Mouse (Mus musculus) lung, embryonic 14.5 days (tissue): Measurements from ENCODE around the gene Tead1. TPM values are rescaled to one million over a fixed set of nuclear protein-coding genes. Genes with fewer than 3 reads are reported as not detected.
A peak's percentile ranks its signal among the peaks of the same experiment; 100 is the strongest.

Source experiments
- ATAC-seq: fragments of 200-750 bp; cut with Nextera tagmentation; 2 replicates; pipeline ENCODE4 v1.8.0; 2017; ENCODE audit warnings: mild to moderate bottlenecking, moderate TSS enrichment, moderate library complexity; ENCODE audit not compliant: insufficient read depth
- DNase-seq: peaks from one replicate; pipeline ENCODE4 v3.0.0-alpha.2; 2015
- H3K27ac ChIP-seq: fragments of 300-500 bp; sonication (generic); 2 replicates; pipeline ENCODE4 v1.5.1; 2014; ENCODE audit warnings: low read depth, mild to moderate bottlenecking, moderate library complexity
- H3K27me3 ChIP-seq: fragments of 300-500 bp; sonication (generic); 2 replicates; pipeline ENCODE4 v1.6.1; 2014; ENCODE audit warnings: low read length, control low read depth; ENCODE audit not compliant: insufficient read depth
- H3K36me3 ChIP-seq: fragments of 300-500 bp; sonication (generic); 2 replicates; pipeline ENCODE4 v1.6.1; 2014; ENCODE audit warnings: control low read depth; ENCODE audit not compliant: insufficient read depth
- H3K4me1 ChIP-seq: fragments of 300-500 bp; sonication (generic); 2 replicates; pipeline ENCODE4 v1.6.1; 2014; ENCODE audit warnings: antibody characterized with exemption, control low read depth; ENCODE audit not compliant: insufficient read depth
- H3K4me2 ChIP-seq: fragments of 300-500 bp; sonication (generic); 2 replicates; pipeline ENCODE4 v1.6.1; 2014; ENCODE audit warnings: mild to moderate bottlenecking
- H3K4me3 ChIP-seq: fragments of 300-500 bp; sonication (generic); 2 replicates; pipeline ENCODE4 v1.5.1; 2014; ENCODE audit warnings: low read depth, low read length
- H3K9ac ChIP-seq: fragments of 300-500 bp; sonication (generic); 2 replicates; pipeline ENCODE4 v1.6.1; 2014
- H3K9me3 ChIP-seq: fragments of 300-500 bp; sonication (generic); 2 replicates; pipeline ENCODE4 v1.6.1; 2016; ENCODE audit warnings: low read depth, low read length, control low read depth
- CTCF ChIP-seq: IDR thresholded peaks from 2 replicates; pipeline ENCODE4 v1.5.1; 2016; ENCODE audit warnings: antibody characterized with exemption, low read depth
- WGBS: fragments of 180-500 bp; shearing (Covaris S2); extraction: QIAGEN DNeasy Blood & Tissue Kit; methylation state at CpG from one replicate; pipeline ENCODE4 v1.1.7; 2014; 5-methylcytosine and 5-hydroxymethylcytosine counted together
- polyA plus RNA-seq: library from polyadenylated mRNA; unstranded; fragments of >200 nt; fragmentation: Nextera tagmentation; extraction: Ambion mirVana; gene quantifications from 2 replicates; pipeline ENCODE4 v1.2.1, GENCODE M21; 2014

Tead1 gene
- polyA plus RNA-seq, 1 experiment from 2014 or later = 27.6 TPM

DNA sequence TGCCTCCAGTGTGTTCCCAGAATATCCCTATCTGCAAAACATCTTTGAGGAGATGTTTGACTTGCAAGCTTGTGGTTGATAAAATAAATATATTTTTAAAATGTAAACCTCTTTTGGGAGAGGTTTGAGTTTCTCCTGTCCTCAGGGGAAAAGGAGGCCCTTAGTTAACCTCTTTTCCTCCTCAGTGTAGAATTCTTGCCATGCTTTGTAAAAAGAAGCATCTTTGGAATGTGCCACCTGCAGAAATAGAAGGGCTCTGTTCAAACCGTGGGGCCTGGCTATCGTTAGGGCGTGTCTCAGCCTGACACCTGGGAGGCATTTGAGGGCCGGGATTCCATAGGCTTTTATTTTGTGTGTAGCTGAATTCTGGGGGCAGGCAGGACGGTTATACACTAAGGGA is 51.1 kb downstream of the Tead1 start:
- H3K36me3 ChIP-seq = no peaks in the 10 kb centered on the region
- WGBS = 46% methylated on average over 5 of the region's 5 CpGs
- ATAC-seq = no peak

DNA sequence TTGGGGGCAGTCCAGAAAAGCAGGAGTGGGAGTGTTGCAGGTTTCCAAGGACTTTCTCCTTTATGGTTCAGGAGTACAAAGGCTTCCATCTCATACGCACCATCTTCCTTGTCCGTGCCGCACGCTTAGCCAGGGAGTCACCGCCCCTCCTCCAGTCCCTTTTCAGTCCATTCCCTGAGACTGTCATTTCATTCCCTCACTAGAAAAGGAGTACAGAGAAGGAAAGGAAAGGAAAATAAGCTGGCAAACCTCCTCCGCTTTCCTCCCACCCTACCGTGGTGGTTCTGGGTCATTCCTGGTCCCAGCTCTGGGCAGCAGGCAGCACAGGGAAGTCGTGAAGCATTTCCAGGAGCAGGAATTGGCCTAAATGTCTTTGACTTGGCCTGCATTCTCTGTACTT is 52.5 kb downstream of the Tead1 start:
- peaks cover 39% of the 10 kb centered on the region for H3K4me1 ChIP-seq
- H3K9me3 ChIP-seq = no peaks in the 10 kb centered on the region
- H3K4me3 ChIP-seq = no peak overlapping the region
- WGBS = 72% methylated on average over 8 of the region's 8 CpGs
- H3K4me2 ChIP-seq = no peak overlapping the region
- H3K9ac ChIP-seq = no peak overlapping the region
- DNase-seq (no peak), ATAC-seq (no peak)
- peak overlapping the region; percentile 36; the same call in 1 of the 2 replicates for H3K27ac ChIP-seq
- no peaks in the 10 kb centered on the region for H3K27me3 ChIP-seq
- no peak for TF ChIP-seq CTCF
- no peaks in the 10 kb centered on the region for H3K36me3 ChIP-seq

More for the DNA sequence above, 51.1 kb downstream of the Tead1 start:
- Histone ChIP-seq H3K27ac (no peak overlapping the region; the same call in 1 of the 2 replicates), H3K27me3 (no peaks in the 10 kb centered on the region), H3K4me1 (peaks cover 39% of the 10 kb centered on the region), H3K4me3 (no peak overlapping the region), H3K9me3 (no peaks in the 10 kb centered on the region), H3K4me2 (no peak overlapping the region), H3K9ac (no peak overlapping the region)
- peak; percentile 47 for DNase-seq
- TF ChIP-seq CTCF = no peak

DNA sequence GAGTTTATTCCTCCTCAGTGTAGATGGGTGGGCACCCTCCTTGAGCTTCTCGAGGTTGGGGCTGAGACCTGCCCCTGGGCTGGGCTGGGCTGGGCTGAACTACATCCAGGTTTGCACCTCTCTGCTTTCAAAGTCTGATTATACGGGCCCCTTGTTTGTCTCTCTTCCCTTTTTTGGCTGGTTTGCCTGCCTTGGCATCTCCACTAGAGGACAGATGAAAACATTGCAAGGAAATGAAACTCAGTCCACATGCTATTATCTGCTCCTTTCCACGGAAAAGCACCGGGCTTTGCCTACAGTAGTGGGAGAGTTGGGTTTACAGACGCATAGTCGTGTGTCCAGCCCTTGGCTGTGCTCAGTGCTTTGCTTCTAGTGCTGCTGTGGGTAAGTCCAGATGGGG is 60.1 kb downstream of the Tead1 start:
- no peak for TF ChIP-seq CTCF
- Histone ChIP-seq H3K9me3 (no peaks in the 10 kb centered on the region), H3K9ac (no peak overlapping the region), H3K4me1 (peaks cover 24% of the 10 kb centered on the region), H3K4me2 (no peak overlapping the region), H3K36me3 (no peaks in the 10 kb centered on the region), H3K27ac (no peak overlapping the region), H3K4me3 (no peak overlapping the region), H3K27me3 (no peaks in the 10 kb centered on the region)
- 59% methylated on average over 6 of the region's 6 CpGs for WGBS
- no peak for DNase-seq
- ATAC-seq = no peak

GRCm38 (mm10) chr7:112741790-112742189 is 62.7 kb downstream of the Tead1 start:
- H3K36me3 ChIP-seq = no peaks in the 10 kb centered on the region
- H3K4me2 ChIP-seq = no peak overlapping the region
- no peak overlapping the region for H3K9ac ChIP-seq
- no peak for DNase-seq
- H3K27ac ChIP-seq = peak overlapping the region; percentile 38; the same call in 1 of the 2 replicates
- no peaks in the 10 kb centered on the region for H3K27me3 ChIP-seq
- no peak overlapping the region for H3K4me3 ChIP-seq
- 29% methylated on average over 12 of the region's 12 CpGs for WGBS
- peaks cover 28% of the 10 kb centered on the region for H3K4me1 ChIP-seq
- no peaks in the 10 kb centered on the region for H3K9me3 ChIP-seq
- no peak for TF ChIP-seq CTCF
- no peak for ATAC-seq

DNA sequence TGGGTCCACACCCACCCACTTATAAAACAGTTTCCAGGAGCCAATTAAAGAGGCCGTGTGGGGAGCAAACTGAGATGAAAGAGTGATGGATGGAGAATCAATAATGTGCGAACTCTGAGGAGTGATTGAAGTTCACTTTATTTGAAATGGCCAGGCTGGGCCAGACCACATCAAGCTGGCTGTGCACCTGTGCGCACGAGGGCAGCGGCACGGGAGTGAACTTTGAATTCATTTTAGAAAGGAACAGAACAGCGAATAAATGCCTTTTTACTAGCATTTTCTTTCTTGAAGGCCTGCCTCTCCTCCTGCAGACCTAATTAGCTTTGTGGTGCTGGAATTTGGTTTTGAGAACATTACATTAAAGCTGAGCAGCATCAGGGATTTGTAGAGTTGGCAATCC is 63.9 kb downstream of the Tead1 start:
- Histone ChIP-seq H3K4me2 (peak overlapping the region; percentile 34), H3K36me3 (no peaks in the 10 kb centered on the region), H3K4me3 (no peak overlapping the region), H3K9ac (no peak overlapping the region), H3K27me3 (no peaks in the 10 kb centered on the region), H3K9me3 (no peaks in the 10 kb centered on the region), H3K4me1 (peaks cover 28% of the 10 kb centered on the region), H3K27ac (peak overlapping the region; percentile 83)
- WGBS = 33% methylated on average over 7 of the region's 7 CpGs
- ATAC-seq (no peak), DNase-seq (no peak)
- no peak for TF ChIP-seq CTCF

DNA sequence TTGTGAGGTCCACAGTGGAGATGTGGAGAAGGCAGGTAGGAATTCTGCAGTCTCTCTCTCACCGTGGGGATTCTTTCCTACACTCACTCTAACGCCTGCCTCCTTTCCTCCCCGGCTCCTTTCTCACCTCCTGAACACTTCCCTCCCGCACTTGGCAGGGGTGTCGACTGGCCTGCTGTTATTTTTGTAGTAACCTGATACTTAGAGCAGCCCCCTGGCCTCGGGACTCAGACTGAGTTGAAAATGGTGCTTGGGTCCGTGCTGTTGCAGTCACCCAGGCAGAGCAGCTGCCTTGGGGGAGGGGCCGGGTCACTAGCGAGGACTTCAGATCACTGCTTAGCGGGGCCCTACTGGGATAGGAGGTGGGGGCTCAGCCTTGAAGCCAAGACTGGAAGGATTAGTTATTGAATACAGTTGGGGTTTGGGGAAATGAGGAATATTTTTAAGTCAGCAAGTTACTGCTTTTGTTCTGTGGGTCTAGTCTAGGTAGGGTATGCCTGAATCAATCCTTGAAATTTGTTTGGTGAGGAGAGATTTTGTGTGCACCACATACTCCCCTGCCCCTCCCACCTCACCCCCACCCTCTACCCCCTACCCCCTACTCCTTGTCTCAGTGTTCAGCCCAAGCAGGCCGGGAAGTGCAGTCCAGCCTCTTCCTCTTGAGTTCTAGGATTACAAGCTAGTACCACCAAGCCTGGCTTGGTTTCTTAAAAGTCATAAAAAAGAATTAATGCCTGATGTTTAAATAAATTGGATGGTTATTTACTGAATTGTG is 64.7 kb downstream of the Tead1 start:
- Histone ChIP-seq H3K36me3 (no peaks in the 10 kb centered on the region), H3K4me2 (peak overlapping the region; percentile 34), H3K27ac (peak overlapping the region; percentile 83), H3K9ac (no peak overlapping the region), H3K4me3 (no peak overlapping the region), H3K27me3 (no peaks in the 10 kb centered on the region), H3K9me3 (no peaks in the 10 kb centered on the region), H3K4me1 (peaks cover 28% of the 10 kb centered on the region)
- ATAC-seq = peak; percentile 91
- 6% methylated on average over 11 of the region's 11 CpGs for WGBS
- no peak for TF ChIP-seq CTCF
- peak; percentile 80 for DNase-seq

- H3K36me3 ChIP-seq = no peaks in the 10 kb centered on the region
- peaks cover 21% of the 10 kb centered on the region for H3K4me1 ChIP-seq
- no peak overlapping the region for H3K4me3 ChIP-seq
- no peak overlapping the region for H3K4me2 ChIP-seq
- no peaks in the 10 kb centered on the region for H3K27me3 ChIP-seq
- H3K27ac ChIP-seq = no peak overlapping the region
- no peak for DNase-seq
- ATAC-seq = no peak
- WGBS = 68% methylated on average over 3 of the region's 3 CpGs
- TF ChIP-seq CTCF = no peak
- H3K9ac ChIP-seq = no peak overlapping the region
- no peaks in the 10 kb centered on the region for H3K9me3 ChIP-seq
Measured at GRCm38 (mm10) chr7:112747187-112747586, 68.1 kb downstream of the Tead1 start.
